Mouse (Mus musculus) hindbrain, embryonic 14.5 days (tissue): ENCODE data around the gene Fabp6. TPM values are rescaled to one million over a fixed set of nuclear protein-coding genes. Genes with fewer than 3 reads are reported as not detected.

Experiments
- ATAC-seq: fragments of 200-750 bp; cut with Nextera tagmentation; 2 replicates; pipeline ENCODE4 v1.8.0; 2017; ENCODE audit warnings: moderate number of reproducible peaks, mild to moderate bottlenecking, moderate TSS enrichment, moderate library complexity; ENCODE audit not compliant: low FRiP score
- DNase-seq: peaks from one replicate; pipeline ENCODE4 v3.0.0-alpha.2; 2015; ENCODE audit warnings: low spot score
- H3K27ac ChIP-seq: fragments of 300-500 bp; sonication (generic); 2 replicates; pipeline ENCODE4 v1.5.1; 2014; ENCODE audit warnings: mild to moderate bottlenecking, moderate library complexity
- H3K27me3 ChIP-seq: fragments of 300-500 bp; sonication (generic); 2 replicates; pipeline ENCODE4 v1.6.1; 2014; ENCODE audit warnings: mild to moderate bottlenecking, low read length, mixed read lengths; ENCODE audit not compliant: control insufficient read depth, insufficient read depth
- H3K36me3 ChIP-seq: fragments of 300-500 bp; sonication (generic); replicated peaks from 2 replicates; pipeline ENCODE4 v1.6.1; 2014; ENCODE audit not compliant: control insufficient read depth, insufficient read depth
- H3K4me1 ChIP-seq: fragments of 300-500 bp; sonication (generic); replicated peaks from 2 replicates; pipeline ENCODE4 v1.6.1; 2014; ENCODE audit warnings: antibody characterized with exemption, low read length, mixed read lengths; ENCODE audit not compliant: control insufficient read depth, insufficient read depth
- H3K4me2 ChIP-seq: fragments of 300-500 bp; sonication (generic); replicated peaks from 2 replicates; pipeline ENCODE4 v1.6.1; 2014; ENCODE audit warnings: mild to moderate bottlenecking, moderate library complexity
- H3K4me3 ChIP-seq: fragments of 300-500 bp; sonication (generic); replicated peaks from 2 replicates; pipeline ENCODE4 v1.5.1; 2014; ENCODE audit warnings: mild to moderate bottlenecking, low read length
- H3K9ac ChIP-seq: fragments of 300-500 bp; sonication (generic); 2 replicates; pipeline ENCODE4 v1.6.1; 2014
- H3K9me3 ChIP-seq: fragments of 300-500 bp; sonication (generic); 2 replicates; pipeline ENCODE4 v1.6.1; 2016; ENCODE audit warnings: low read length; ENCODE audit not compliant: control insufficient read depth
- WGBS: fragments of 180-500 bp; shearing (Covaris S2); extraction: QIAGEN DNeasy Blood & Tissue Kit; methylation state at CpG from one replicate; pipeline ENCODE4 v1.1.7; 2014; 5-methylcytosine and 5-hydroxymethylcytosine counted together
- polyA plus RNA-seq: library from polyadenylated mRNA; unstranded; fragments of >200 nt; fragmentation: Nextera tagmentation; extraction: Ambion mirVana; gene quantifications from 2 replicates; pipeline ENCODE4 v1.2.1, GENCODE M21; 2014

Gene Fabp6
- polyA plus RNA-seq = not detected in 2 replicates

- DNase-seq = no peak
- no peaks in the 10 kb centered on the region for H3K36me3 ChIP-seq
These were observed at the start of gene Fabp6 for GRCm38 (mm10) chr11:43601440-43601839. Gene Fabp6 (minus strand): TSS chr11:43601540.

DNA sequence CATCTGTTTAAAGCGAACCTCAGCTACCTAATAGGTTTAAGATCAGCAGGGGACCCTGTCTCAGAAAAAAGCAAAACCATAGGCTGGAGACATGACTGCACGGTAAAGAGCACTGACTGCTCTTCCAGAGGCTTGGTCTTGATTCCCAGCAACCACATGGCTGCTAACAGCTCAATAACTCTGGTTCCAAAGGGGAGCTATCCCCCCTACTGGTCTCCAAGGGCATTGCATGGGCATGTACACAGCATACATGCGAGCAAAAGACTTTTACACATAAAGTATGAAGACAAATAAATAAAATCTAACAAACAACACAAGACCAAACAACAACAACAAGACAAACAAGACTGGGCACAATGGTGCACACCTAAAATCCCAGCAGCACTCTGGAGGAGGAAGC lies 43.9 kb upstream of the Fabp6 start:
- Histone ChIP-seq H3K9me3 (no peaks in the 10 kb centered on the region), H3K4me1 (peaks cover 14% of the 10 kb centered on the region), H3K27me3 (no peaks in the 10 kb centered on the region), H3K4me3 (no peak overlapping the region), H3K4me2 (no peak overlapping the region), H3K9ac (no peak overlapping the region), H3K36me3 (no peaks in the 10 kb centered on the region), H3K27ac (no peak overlapping the region)
- WGBS = 91% methylated on average over 3 of the region's 3 CpGs
- no peak for DNase-seq
- ATAC-seq = no peak

More at GRCm38 (mm10) chr11:43601440-43601839, at the start of gene Fabp6:
- Histone ChIP-seq H3K27me3 (no peaks in the 10 kb centered on the region), H3K27ac (no peak within 1 kb of the TSS), H3K9me3 (no peaks in the 10 kb centered on the region), H3K4me1 (no peaks in the 10 kb centered on the region), H3K4me3 (no peak within 1 kb of the TSS), H3K4me2 (no peak within 1 kb of the TSS), H3K9ac (no peak within 1 kb of the TSS)
- WGBS = 90% methylated on average over 5 of the region's 5 CpGs
- no peak for ATAC-seq

DNA sequence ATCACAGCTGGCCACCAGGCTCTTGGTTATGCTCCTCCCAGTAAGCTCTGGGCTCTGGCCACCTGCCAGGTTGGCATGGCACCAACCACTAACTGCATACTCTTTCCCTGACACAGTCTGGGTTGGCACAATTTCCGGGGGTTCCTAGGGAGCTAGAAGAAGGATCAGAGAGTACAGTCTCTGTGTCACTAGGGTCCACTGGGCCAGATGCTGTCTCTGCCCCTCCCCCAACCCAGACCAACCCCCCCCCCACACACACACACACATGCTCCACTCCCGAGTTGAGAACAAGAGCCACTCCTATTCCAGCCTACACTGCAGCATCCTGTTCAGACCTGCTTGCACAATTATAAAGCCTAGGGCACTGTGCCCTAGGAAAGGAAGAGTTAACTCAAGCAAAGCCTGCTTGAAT lies 41.8 kb upstream of the Fabp6 start:
- no peak overlapping the region for H3K9ac ChIP-seq
- peak; percentile 92 for ATAC-seq
- DNase-seq = peak; percentile 85
- H3K4me2 ChIP-seq = no peak overlapping the region
- H3K36me3 ChIP-seq = no peaks in the 10 kb centered on the region
- WGBS = 17% methylated on average over 2 of the region's 2 CpGs
- H3K4me1 ChIP-seq = peaks cover 14% of the 10 kb centered on the region
- no peaks in the 10 kb centered on the region for H3K27me3 ChIP-seq
- H3K9me3 ChIP-seq = no peaks in the 10 kb centered on the region
- H3K4me3 ChIP-seq = no peak overlapping the region
- peak overlapping the region; percentile 78 for H3K27ac ChIP-seq

DNA sequence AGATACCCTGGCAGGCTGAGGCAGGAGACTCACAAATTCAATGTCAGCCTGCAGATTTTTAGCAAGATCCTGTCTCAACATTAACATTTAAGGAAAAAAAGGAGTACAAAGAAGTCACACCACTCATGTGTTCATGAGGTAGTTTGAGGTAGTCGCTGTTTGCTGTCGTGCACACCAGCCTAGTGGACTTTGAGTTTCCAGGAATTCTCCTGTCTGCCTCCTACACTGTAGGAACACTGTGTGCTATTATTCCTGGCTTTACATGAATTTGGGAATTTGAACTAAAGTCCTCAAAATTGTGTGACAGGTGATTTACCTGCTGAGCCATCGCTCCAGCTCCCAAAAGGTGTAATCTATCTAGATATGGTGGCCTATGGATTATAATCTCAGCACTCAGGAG lies 37.1 kb upstream of the Fabp6 start:
- H3K9ac ChIP-seq = no peak overlapping the region
- no peaks in the 10 kb centered on the region for H3K36me3 ChIP-seq
- WGBS = 91% methylated on average over 3 of the region's 3 CpGs
- DNase-seq = no peak
- H3K9me3 ChIP-seq = no peaks in the 10 kb centered on the region
- no peak overlapping the region for H3K4me3 ChIP-seq
- H3K27me3 ChIP-seq = no peaks in the 10 kb centered on the region
- H3K4me1 ChIP-seq = peaks cover 11% of the 10 kb centered on the region
- no peak for ATAC-seq
- H3K4me2 ChIP-seq = no peak overlapping the region
- H3K27ac ChIP-seq = no peak overlapping the region

DNA sequence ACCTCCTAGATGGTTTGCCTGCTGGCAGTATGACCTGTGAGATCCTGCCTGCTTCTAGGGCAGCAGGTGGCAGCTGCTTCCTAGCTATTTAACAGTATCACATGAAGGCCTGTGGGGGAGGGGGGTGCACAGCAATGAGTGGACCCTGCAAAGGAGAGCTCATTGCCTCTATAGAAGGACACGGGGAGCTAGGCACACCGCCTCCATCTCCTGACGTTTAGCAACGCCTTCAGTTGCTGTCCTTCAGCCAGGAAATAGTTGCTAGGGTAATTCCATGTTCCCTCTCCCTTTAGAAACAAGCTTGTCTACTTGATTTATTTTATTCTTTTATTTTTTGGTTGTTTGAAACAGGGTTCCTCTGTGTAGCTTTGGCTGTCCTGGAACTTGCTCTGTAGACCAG lies 35.4 kb upstream of the Fabp6 start:
- H3K4me2 ChIP-seq = no peak overlapping the region
- H3K4me3 ChIP-seq = no peak overlapping the region
- no peaks in the 10 kb centered on the region for H3K9me3 ChIP-seq
- H3K36me3 ChIP-seq = no peaks in the 10 kb centered on the region
- WGBS = 67% methylated on average over 4 of the region's 4 CpGs
- ATAC-seq = no peak
- H3K27ac ChIP-seq = no peak overlapping the region
- no peak overlapping the region for H3K9ac ChIP-seq
- DNase-seq = no peak
- no peaks in the 10 kb centered on the region for H3K27me3 ChIP-seq
- H3K4me1 ChIP-seq = peaks cover 14% of the 10 kb centered on the region

- 0 out of 2 replicates have a peak overlapping the region, but pooled peaks have one; percentile 5 for H3K9ac ChIP-seq
These were observed 32.5 kb upstream of the Fabp6 start for GRCm38 (mm10) chr11:43633658-43634401.

DNA sequence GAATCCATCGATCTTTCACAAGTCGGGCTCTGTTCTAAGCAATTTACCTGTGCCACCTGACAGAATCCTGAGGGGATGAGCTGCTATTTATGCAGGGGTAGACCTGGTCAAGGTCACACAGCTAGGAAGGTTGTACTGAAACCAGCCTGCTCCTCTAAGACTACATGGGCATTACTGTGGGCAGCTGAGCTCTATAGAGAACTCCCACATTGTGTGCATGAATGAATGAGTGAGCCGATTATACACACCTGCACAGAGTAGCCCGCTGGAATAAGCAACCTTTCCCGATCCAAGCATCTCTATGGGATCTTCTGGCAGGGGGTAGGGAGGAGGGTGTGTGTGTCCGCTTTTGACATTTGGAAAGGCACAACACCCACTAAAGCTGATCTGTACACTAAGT lies 31.8 kb upstream of the Fabp6 start:
- Histone ChIP-seq H3K4me2 (no peak overlapping the region), H3K9ac (no peak overlapping the region), H3K27me3 (no peaks in the 10 kb centered on the region), H3K4me3 (no peak overlapping the region), H3K9me3 (no peaks in the 10 kb centered on the region), H3K4me1 (peaks cover 14% of the 10 kb centered on the region), H3K27ac (peak overlapping the region; percentile 59; the same call in 1 of the 2 replicates), H3K36me3 (no peaks in the 10 kb centered on the region)
- DNase-seq (no peak), ATAC-seq (peak; percentile 51; the same call in 1 of the 2 replicates)
- 70% methylated on average over 6 of the region's 6 CpGs for WGBS

More at GRCm38 (mm10) chr11:43633658-43634401, 32.5 kb upstream of the Fabp6 start:
- Histone ChIP-seq H3K4me2 (no peak overlapping the region; the same call in 1 of the 2 replicates), H3K4me1 (peaks cover 14% of the 10 kb centered on the region), H3K27me3 (no peaks in the 10 kb centered on the region), H3K9me3 (no peaks in the 10 kb centered on the region), H3K4me3 (no peak overlapping the region), H3K27ac (peak overlapping the region; percentile 59; the same call in 1 of the 2 replicates), H3K36me3 (no peaks in the 10 kb centered on the region)
- ATAC-seq (peak; percentile 61), DNase-seq (peak; percentile 59)
- 19% methylated on average over 19 of the region's 19 CpGs for WGBS

DNA sequence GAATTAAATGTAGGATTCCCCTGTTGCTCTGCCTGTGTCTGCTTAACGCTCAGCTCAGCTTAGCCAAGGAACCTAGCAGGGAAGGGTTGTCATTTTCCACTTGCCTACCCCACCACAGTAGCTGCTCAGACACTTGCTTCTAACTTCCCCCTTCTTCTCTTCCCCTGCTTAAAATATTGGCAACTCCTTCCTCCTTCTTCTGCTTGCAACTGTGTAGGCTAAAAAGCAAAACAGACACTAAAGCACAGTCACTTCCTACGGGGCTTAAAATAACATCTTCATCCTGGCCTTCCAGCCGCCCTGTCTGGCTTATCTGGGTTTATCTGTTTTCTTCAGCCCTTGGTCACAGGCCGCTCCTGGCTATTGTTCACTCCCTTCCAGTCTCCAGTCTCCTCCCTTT lies 31.2 kb upstream of the Fabp6 start:
- H3K36me3 ChIP-seq = no peaks in the 10 kb centered on the region
- WGBS = 67% methylated on average over 4 of the region's 4 CpGs
- no peak overlapping the region for H3K4me3 ChIP-seq
- no peak overlapping the region for H3K4me2 ChIP-seq
- peaks cover 14% of the 10 kb centered on the region for H3K4me1 ChIP-seq
- DNase-seq = no peak
- H3K9me3 ChIP-seq = no peaks in the 10 kb centered on the region
- H3K27me3 ChIP-seq = no peaks in the 10 kb centered on the region
- ATAC-seq = no peak
- no peak overlapping the region for H3K9ac ChIP-seq
- H3K27ac ChIP-seq = no peak overlapping the region

- no peak overlapping the region for H3K4me2 ChIP-seq
- ATAC-seq = no peak
- DNase-seq = no peak
- no peak overlapping the region for H3K27ac ChIP-seq
- WGBS = 90% methylated on average over 9 of the region's 9 CpGs
- no peak overlapping the region for H3K4me3 ChIP-seq
- no peaks in the 10 kb centered on the region for H3K27me3 ChIP-seq
- H3K36me3 ChIP-seq = no peaks in the 10 kb centered on the region
- no peak overlapping the region for H3K9ac ChIP-seq
- no peaks in the 10 kb centered on the region for H3K9me3 ChIP-seq
- H3K4me1 ChIP-seq = peaks cover 22% of the 10 kb centered on the region
These were observed 30.3 kb upstream of the Fabp6 start for GRCm38 (mm10) chr11:43631645-43632044.
